Mouse (Mus musculus): Measurements from ENCODE around the gene Sost.

Gene Sost

DNA sequence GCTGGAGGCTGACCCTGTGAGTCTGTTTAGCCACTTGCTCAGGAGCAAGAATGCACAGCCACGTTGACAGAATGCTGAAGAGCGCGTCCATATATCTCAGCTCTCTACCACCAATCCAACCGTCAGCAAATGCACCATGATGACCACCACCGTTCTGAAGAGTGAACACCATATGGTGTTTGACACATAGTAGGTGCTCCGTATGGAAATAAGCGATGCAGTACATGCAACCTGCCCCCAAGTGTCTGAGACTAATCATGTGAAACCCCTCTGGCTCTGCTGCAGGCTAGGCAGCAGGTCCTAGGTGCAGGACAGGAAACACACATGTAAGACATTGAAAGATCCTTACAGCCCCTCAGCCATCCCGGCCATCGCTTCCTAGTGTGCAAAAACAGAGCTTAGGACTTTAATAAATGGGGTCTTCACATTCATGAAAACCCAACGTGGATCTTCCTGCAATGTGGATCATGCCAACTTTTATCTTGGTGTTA lies 16.7 kb upstream of the Sost start:
- DNase-seq (ENCODE audit: low spot score in 2 of 2) = no peak

DNA sequence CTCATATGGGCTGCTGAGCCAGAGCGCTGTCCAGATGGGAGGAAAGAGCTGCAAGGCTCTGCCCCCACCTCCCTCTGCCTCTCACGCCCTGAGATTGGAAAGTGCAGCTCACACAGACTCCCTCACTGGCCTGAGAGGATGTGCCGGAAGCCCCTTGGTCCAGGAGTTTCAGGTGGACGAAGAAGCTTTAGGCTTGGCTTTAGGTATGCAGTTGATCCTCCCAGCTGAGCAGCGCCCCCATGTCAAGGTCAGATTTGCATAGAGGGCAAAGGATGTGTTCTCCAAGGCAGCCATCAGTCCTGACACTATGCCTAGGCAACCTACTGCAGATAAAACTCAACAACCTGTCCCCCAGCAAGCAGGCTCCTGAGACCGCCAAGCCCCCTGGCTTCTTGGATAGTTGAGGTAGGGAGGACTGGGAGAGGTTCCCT lies 16.2 kb upstream of the Sost start:
- DNase-seq (ENCODE audit: low spot score in 2 of 2) = no peak

DNA sequence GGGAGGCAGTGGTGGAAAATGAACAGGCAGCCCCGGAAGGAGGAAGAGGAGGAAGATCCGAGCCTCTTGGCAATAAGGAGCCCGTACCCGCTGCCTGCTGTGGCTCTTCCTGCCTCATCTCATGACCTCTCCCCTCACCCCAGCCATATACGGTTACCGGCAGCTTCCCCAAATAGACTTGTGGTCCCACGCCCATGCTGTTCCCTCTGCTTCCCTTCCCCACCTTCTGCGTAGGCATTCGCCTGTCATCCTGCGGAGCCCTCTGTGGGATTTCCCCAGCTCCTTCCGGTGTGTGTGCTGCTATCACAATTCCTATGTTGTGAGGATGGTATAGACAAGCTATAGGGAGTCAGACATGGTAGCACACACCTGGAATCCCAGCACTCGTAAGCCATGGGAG lies 15.0 kb upstream of the Sost start:
- DNase-seq (ENCODE audit: low spot score in 2 of 2) = peak; percentile 37 to 50

DNA sequence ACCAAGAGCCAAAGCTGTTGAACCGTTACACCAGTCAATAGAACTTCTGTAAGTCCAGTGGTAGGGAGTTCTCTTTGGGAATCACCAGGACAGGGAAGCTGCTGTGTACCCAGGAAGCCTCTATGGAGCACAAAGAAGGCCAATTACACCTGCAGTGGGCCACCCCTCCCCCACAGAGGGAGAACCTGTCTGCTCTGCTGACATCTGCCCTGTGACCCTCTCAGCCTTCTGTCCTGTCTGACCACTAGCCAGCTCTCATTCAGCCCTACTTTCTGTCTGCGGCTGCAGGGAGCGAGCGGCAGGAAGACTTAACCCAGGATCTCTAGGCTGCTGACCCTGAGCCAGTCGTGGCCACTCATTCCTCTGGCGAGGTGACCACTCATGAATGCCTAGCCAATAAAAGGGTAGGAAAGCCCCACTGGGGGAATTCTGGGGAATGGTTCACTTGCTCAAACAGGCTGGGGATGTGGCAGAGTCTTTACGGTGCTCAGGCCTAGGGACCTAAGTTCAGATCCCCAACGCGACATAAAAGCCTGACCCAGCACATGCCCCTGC lies 13.9 kb upstream of the Sost start:
- no peak for DNase-seq (ENCODE audit: low spot score in 2 of 2)

DNA sequence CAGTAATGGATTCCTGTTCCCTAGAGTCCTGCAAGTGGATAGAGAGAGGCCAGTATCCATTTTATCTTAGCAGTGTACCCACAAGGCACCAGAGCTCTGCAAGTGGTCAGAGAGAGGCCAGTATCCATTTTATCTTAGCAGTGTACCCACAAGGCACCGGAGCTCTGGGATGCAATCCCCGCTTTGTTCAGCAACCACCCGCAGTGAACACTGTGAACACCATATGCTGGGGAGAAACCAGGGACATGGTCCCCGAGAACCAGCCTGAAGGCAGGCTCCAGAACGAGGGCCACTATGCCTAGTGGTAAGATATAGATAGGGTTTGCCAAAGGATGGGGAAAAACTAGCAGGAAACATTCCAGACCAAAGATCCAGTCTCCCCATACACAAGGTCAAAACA lies 12.3 kb upstream of the Sost start:
- DNase-seq (ENCODE audit: low spot score in 2 of 2) = no peak

DNA sequence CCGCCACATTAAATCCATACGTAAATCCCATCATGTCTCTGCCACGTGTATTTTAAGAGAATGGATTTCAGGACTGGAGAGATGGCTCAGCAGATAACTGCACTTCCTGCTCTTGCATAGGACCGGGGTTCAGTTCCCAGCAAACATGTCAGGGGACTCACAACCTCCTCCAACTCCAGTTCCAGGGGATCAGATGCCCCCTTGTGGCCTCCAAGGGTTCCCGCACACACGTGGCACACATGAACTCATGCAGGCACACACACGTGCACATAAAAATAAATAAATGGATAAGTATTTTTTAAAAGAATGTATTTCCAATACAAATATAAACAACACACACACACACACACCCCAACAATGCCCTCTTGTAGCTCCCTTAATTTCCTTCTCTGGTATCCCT lies 10.1 kb upstream of the Sost start:
- no peak for DNase-seq (ENCODE audit: low spot score in 2 of 2)

DNA sequence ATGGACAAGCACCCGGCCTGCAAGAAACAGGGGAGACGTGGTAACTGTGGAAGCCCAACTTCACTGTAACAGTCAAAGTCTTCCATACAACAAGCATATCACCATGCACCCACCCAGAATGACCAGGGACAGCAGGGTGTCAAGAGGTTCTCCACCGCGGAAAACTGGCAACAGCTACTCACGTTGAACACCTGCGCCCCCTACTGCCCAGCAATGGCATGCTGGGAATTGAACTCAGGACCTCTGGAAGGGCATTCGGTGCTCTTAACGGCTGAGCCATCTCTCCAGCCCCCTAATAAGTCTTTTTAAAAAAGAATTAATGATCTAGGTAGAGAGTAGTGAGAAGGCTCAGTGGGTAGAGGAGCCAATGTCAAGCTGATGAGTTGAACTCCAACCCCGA lies 8.1 kb upstream of the Sost start:
- no peak for DNase-seq (ENCODE audit: low spot score in 2 of 2)

DNA sequence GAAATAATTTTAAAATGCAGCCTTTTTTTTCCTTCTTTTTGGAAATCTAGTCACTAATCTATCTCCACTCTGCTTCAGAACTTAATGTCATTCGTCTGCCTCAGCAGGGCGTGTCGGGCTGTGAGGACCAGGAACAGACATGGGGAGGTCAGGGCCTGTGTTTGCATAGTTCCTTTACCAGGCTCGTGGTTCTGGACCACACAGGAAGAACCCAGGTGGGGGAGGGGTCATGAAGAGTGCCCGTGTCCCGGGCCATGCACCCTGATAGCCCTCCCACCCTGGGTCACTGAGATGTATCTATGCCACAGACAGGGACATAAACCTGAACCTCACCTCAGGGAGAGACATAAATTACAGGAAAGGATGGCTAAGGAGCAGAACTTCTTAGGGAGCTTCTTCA lies 7.4 kb upstream of the Sost start:
- no peak for DNase-seq (ENCODE audit: low spot score in 2 of 2)

DNA sequence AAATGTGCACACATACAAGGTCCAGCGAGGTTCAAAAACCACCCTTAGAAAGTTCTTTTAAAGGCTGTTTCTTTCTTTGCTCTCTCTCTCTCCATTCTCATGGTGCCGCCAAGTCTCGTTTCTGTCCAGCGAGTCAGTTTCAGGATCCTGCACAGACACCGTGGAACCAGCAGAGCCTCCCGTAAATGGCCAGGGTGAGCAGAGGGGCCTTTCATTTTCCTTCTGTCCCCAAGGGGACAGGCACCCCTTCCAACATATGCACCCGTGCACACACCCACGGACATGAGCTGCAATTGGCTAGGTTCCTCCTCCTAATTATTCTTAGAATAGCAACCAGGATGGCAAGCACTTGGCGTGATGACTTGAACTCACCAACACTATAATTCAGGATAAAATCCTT lies 6.7 kb upstream of the Sost start:
- no peak for DNase-seq (ENCODE audit: low spot score in 2 of 2)

DNA sequence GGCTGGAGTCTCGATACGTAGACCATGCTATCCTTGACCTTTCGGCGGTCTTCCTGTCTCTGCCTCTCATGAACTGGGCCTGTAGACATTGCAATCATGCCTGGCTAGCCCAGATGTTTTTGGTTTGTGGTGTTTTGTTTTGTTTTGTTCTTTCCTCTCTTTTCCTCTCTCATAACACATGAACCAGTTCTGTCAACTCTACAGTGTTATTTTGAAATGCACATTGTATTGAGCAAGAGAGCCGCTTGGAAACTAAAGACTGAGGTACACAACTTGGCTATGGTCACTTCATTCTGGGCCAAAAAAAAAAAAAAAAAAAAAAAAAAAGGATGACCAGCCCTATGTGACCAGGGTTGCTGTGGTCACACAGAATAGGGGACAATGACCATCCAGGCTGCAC lies 5.8 kb upstream of the Sost start:
- no peak for DNase-seq (ENCODE audit: low spot score in 2 of 2)

DNA sequence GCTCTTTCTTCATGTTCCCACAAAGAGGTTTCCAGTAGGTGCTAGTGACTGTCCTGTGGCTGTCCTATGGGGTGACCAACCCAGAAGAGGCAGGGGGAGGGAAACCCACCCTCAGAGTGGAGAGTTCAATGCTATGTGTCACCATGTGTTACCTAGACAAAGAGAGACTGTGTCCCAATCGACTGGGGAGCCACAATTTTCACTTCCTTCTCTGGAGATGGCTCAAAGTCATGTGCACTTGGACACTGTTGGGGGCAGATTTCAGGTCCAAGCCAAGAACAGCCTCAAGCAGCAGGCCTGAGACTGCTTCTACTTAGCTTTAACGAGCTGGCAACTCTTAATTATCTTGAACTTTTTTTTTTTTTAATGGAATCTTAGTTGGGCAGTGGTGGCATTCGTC lies 5.3 kb upstream of the Sost start:
- no peak for DNase-seq (ENCODE audit: low spot score in 2 of 2)

DNA sequence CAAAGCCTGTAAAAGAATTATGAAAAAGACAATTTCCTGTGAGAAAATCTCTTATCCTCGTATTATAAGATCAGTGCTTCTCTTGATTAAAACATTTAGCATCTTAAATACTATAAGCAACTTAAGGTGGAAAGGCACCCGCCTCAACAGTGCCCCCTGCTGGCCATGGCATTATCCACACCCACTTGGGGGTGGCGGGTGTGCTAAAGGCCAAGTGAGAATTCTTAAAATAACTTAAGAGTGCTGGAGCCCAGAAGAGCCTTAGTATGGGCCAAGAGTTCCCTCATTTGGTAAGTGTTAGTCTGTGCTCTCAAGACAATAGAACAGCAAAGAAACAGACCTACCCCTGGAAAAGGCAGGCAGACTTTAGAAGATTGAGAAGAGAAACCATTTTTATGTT lies 4.6 kb upstream of the Sost start:
- DNase-seq (ENCODE audit: low spot score in 2 of 2) = no peak

DNA sequence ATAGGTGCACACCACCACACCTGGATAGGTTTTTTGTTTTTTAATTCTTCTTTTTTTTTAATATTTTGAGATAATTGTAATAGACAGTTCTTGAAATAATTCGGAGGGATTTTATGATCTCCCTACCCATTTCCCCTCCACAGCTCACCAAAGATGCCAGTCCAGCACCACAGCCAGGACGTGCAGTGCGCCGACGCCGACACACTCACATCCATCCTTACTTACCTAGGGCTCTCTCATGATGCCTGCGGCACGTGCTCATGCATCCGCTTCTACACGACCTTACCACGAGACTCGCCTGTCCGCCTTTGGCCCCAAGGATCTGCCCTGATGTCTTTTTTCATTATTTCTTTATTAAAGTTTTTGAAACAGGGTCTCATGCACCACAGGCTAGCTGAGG lies 3.0 kb upstream of the Sost start:
- no peak for DNase-seq (ENCODE audit: low spot score in 2 of 2)

DNA sequence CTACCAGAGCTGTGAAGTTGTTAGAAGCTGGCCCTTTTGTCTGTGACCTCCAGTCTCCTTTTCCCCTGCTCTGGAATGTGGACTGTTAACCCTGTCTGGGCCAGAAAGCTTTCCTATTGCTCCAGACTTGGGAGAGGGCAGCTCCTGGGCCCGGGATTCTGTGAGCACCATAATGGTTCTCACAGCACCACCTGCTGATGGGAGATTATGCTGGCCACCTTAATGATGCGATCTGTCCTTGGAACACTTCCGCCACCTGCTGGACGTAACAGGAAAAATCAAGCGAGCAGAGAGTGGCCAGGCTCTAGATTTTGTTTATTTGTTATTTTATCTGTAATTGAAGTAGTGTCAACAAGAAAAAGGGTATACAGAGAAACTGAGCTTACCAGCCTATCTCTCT lies 2.0 kb upstream of the Sost start:
- peak; percentile 67 for DNase-seq (ENCODE audit: low spot score in 2 of 2)

DNA sequence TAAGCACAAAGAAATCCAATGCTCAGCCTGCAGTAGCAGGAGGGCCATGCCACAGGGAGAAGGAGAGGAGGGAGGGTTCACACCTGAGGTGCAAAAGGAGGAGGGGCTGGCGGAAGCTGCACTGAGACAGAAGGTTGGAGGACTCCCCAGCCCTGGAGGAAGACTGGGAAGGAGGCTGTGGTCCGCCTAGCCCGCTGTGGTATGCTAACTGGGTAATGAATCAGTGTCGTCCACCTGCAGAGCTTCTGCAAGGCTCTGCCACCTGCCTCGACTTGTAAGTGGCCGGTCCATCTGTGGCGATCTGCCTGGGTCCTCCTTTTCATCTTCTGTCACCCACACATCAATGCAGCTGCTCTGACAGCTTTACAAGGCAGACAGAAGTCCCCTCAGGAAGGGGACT lies 1.5 kb upstream of the Sost start:
- no peak for DNase-seq (ENCODE audit: low spot score in 2 of 2)

DNA sequence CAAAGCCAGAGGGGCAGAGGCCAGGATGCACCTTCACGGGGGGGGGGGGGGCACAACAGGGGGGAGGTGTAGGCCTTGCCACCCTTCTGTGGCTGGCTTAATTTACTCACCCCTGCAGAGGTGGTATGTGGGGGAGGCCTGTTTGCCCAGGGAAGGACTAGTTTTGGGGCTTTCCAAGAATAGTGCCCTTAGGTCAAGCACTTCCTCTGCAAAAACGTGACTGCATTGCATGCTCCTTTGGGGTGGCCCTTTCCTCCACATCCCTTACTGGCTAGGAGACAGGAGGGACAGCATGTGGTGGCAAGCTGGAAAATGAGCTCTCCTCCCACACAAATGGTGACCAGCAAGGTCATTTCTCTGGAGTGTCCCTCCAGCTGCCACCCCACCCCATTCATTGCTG lies 1.3 kb downstream of the Sost start:
- DNase-seq (ENCODE audit: low spot score in 2 of 2) = no peak

DNA sequence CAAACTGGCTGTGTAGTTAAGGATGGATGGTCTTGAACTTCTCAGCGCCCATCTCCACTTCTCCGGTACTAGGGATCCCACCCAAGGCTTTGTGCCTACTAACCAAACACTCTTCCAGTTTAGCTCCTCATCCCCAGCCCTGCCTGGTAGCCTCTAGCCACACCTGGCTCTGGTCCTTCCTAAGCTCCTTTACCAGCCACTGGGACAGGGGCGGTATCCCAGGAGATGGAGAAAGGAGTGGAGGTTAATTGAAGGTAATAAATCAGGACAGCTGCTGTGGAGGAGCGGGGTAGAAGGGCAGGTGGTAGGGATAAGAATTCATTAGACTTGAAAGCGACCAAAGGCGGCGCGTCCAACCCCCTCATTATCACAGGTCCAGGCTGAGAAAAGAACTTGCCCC lies 2.2 kb downstream of the Sost start:
- DNase-seq (ENCODE audit: low spot score in 2 of 2) = no peak

DNA sequence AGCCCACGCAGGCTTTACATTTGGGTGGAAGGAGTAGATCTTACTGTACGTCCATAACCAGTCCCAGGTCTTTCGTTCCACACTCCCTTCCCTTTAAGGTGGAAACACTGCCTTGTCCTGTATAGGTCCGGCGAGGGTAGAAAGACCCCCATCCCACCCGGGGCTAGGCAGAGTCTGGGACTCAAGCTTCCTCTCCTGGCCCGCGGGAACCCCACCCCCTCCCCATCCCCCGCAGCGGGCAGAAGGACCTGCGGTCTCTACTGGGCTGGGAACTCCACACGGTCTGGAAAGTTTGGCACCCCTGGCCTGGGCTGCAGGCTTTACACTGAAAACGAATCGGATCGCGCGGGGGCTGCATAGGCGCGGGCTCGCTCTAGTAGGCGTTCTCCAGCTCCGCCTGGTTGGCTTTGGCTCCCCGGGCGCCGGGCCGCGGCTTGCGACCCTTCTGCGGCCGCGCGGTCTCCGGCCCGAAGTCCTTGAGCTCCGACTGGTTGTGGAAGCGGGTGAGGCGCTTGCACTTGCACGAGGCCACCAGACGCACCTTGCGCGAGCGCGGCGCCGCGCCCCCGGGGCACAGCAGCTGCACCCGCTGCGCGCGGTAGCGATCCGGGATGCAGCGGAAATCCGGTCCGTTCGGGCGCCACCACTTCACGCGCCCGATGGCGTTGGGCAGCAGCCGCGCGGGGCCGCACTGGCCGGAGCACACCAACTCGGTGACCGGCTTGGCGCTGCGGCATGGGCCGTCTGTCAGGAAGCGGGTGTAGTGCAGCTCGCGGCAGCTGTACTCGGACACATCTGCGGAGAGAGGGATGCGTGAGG lies 3.1 kb downstream of the Sost start:
- no peak for DNase-seq (ENCODE audit: low spot score in 2 of 2)

DNA sequence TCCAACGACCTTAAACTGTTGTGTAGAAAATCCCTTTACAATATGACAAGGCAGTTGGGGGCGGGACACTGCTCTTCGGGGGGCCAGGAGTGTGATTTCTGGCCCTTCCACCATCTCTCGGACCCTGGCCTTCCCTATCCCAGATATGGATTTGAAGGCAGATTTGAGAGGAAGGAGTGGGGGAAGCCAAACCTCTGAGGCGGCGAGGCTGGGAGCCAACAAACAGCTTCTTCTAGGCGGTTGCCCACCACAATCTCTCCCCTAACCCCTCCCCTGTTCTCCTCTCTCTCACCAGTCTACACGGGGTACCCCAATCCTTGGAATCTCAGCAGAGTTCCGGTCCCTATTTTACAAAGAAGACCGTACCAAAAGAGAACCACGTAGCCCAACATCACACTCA lies 3.8 kb downstream of the Sost start:
- DNase-seq (ENCODE audit: low spot score in 2 of 2) = no peak

DNA sequence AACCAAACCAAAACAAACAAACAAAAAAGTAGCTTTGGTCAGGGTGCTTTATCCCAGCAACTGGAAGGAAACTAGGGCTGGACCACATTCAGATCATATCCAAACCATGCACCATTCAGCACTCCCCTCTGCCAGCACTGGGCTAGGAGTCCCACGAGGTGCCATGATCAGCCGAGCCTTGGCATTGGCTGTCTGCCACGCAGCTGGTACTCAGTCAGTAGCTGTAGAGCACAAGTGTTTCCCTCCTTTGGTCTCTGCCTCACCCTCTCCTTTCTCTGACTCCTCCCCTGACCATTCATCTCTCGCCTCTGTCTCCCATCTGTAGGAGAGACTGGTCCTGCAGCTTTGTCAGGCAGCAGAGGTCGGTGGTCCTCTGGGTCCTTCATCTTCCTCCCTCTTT lies 9.3 kb downstream of the Sost start:
- DNase-seq (ENCODE audit: low spot score in 2 of 2) = no peak

DNA sequence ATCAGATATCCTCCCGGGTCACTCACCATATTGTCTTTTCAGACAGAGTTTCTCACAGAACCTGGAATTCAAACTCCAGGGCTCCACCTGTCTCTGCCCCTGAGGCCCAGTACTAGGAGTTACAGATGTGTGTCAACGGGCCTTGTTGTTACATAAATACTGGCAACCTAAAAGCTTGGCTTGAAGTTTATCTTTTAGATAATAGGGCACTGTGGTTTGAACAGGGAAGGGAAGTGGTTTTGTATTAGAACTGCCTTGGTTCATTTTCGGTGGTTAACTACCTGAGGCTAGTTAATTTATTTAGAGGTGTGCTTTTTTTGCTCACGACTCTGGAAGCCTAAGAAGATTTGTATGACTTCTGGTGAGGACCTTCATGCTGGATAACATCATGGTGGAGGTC lies 13.4 kb downstream of the Sost start:
- DNase-seq (ENCODE audit: low spot score in 2 of 2) = no peak

DNA sequence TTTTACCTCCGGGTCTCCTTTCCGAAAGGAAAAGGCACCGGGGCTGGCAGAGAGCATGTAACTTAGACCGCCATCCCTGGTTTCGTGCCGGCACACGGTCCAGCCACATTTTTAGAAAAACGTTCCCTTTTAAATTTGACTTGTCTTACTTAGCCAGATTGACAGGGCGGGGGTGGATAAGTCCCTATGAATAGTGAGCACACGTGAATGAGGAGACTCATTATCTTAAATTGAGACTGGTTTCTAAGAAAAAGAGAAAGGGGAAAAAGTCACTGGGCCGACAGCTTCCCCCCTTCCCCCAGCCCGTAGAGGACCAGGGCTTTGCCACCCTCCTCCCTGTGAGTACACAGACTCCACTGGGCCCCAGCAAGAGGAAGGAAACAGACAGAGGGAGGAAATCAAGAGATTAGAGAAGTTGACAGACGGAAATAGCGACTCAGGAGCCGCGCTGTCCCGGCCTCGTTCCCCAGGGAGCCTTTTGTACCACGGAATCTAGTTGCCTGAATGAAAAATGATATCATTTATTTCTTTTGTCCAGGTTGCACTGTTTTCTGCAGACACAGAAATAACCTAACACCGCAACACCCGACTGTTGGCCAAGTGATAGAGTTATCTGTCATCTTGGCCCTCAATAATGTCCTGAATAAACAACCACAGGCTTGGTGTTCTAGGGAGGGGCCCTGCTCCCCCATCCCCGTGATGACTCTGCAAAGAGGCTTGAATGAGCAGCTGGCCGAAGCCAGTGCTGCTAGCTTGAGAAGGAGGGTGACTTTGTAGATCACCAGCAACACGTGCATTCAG lies 14.1 kb downstream of the Sost start:
- DNase-seq (ENCODE audit: low spot score in 2 of 2) = no peak

DNA sequence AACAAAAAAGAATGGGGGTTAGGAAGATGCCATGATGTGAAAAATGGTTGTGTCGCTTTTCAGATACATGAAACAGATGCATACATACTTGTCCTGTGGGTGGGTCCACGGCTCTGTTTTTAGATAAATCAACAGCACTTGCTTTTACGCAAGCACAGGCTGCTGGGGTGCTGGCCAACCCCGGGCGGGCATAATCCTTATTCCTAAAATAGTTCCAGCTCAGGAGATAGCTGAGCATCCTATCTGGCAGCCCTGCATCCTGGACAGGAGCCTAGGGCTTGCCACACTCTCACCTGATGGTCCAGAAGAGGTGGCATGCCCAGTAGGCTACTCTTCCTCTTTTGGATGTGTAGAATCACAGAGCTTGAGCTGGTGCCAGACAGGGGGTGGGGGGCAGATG lies 16.8 kb downstream of the Sost start:
- no peak for DNase-seq (ENCODE audit: low spot score in 2 of 2)

All from right cerebral cortex, postnatal 36 days (tissue).